Mouse (Mus musculus) megakaryocyte, embryonic 14.5 days (primary cell): ENCODE measurements around the gene Atxn7l1.

Source experiments
- FLI1 ChIP-seq: IDR thresholded peaks from 2 replicates; pipeline ENCODE4 v1.6.1; 2012; ENCODE audit warnings: low read length, inconsistent platforms, mixed read lengths
- GATA1 ChIP-seq: IDR thresholded peaks from 3 replicates; pipeline ENCODE4 v1.6.1; 2012; ENCODE audit warnings: mixed read lengths, low read length, inconsistent platforms, borderline replicate concordance

- TF ChIP-seq GATA1 (no peak), FLI1 (no peak)
Observed at GRCm38 (mm10) chr12:33302523-33303383, 155.3 kb downstream of the Atxn7l1 start.
